Mouse (Mus musculus) brown adipose tissue, adult 24 weeks (tissue): Measurements from ENCODE around the gene Mesd. TPM values are rescaled to one million over a fixed set of nuclear protein-coding genes. Genes with fewer than 3 reads are reported as not detected.

Experiments used
- H3K27ac ChIP-seq: fragments of 200-500 bp; replicated peaks from 2 replicates; pipeline ENCODE4 v1.5.1; 2012; ENCODE audit warnings: low read depth, mild to moderate bottlenecking, low read length
- H3K4me1 ChIP-seq: fragments of 200-500 bp; 2 replicates; pipeline ENCODE4 v1.6.1; 2012; ENCODE audit warnings: low read length, mixed read lengths; ENCODE audit not compliant: control insufficient read depth, insufficient read depth, insufficient read length
- H3K4me3 ChIP-seq: fragments of 200-500 bp; 2 replicates; pipeline ENCODE4 v1.5.1; 2012; ENCODE audit warnings: low read depth, mild to moderate bottlenecking, low read length, moderate library complexity; ENCODE audit not compliant: insufficient read depth
- polyA plus RNA-seq: library from polyadenylated mRNA; stranded (reverse); fragments of >200 nt; gene quantifications from 2 replicates; pipeline ENCODE4 v1.2.4, GENCODE M21; 2012; ENCODE audit not compliant: missing spikeins, insufficient read depth, insufficient read length

The Mesd gene
- polyA plus RNA-seq, 1 experiment = 33.7 TPM

DNA sequence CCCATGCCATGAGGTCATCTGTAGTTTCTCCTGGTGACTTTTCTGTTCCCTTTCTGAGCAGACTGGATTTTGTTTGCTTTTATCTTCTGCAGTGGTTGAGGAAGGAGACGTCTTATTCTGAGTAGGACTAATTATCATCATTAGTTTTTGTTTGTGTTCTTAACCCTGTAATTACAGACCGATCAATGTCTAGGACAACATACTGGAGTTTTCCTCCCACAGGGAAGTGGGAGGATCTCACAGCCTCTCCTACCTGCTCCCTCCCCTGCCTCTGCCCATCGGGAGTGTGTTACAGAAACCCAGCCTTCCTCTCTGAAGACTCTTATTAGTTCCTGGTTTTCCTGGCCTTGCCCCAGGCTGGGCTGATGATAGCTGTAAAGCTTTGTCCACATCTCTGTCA lies 37.4 kb downstream of the Mesd start:
- H3K27ac ChIP-seq = no peak overlapping the region
- no peak overlapping the region for H3K4me3 ChIP-seq
- H3K4me1 ChIP-seq = no peaks in the 10 kb centered on the region

DNA sequence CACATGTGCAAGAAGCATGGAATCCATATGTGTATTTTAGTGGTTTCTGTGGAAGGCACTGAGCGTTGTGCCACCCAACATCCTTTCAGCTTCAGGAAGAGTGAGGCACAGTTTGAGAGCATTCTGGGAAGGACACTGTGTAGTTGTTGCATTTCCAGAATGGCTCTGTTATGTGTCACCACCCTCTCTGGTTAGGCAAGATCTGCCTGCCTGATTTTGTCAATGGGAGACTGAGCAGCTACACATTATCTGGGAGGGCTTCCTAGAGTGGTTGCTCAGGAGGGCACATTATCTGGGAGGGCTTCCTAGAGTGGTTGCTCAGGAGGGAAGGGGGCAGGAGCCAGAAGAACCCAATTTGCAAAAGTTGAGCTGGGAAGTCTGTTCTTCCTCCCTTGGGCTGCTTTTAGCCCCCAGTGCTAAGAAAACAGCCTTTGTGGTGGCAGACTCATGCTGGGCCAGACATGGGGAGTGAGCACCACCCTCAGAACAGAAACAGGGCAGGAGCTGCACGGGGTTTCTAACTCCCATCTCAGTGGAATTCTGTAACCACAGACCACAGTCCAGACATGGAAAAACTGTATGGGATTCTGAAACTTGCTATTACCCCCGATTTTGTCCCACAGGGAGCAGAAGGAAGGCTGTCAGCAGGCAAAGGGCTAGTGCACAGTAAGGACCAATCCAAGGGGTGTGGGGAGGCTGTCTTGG lies 54.9 kb downstream of the Mesd start:
- Histone ChIP-seq H3K27ac (no peak overlapping the region), H3K4me1 (no peaks in the 10 kb centered on the region), H3K4me3 (no peak overlapping the region)

DNA sequence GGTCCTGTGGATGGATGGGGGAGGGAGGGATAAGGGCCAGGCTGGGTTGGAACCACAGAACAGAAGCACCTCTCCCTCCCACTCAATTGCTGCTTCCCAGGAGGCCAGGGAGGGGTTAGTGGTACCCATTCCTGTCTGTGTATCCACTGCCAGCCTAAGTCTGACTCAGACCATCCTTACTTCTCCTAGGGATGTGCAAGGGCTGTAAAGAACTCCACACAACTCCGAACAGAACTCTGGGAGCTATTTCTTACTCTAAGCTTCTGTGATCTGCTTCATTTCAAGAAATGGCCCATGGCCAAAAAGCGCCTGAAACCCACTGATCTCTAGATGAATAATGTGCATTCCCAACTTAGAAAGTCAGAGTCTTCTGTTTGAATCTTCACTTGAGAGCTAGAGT lies 55.9 kb downstream of the Mesd start:
- Histone ChIP-seq H3K27ac (no peak overlapping the region), H3K4me3 (no peak overlapping the region), H3K4me1 (no peaks in the 10 kb centered on the region)

DNA sequence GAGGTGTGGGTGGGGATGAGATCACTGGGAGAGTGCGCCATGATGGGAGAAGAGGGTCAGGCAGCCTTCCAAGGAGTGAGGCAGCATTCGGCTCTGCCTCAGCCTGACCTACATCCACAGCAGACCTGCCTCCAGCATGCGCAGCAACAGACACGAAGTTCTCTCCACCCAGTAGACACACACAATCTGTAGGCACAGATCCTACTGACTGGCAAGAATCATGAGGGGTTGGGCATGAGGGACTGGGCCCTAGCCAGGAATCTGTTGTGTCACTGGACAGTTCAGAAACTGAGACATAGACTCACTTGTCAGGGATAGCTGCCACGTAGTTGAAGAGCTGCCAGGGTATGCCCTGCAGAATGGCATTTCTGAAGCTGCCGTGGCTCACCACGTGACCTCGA lies 57.4 kb downstream of the Mesd start:
- no peak overlapping the region for H3K4me3 ChIP-seq
- no peak overlapping the region for H3K27ac ChIP-seq
- no peaks in the 10 kb centered on the region for H3K4me1 ChIP-seq

DNA sequence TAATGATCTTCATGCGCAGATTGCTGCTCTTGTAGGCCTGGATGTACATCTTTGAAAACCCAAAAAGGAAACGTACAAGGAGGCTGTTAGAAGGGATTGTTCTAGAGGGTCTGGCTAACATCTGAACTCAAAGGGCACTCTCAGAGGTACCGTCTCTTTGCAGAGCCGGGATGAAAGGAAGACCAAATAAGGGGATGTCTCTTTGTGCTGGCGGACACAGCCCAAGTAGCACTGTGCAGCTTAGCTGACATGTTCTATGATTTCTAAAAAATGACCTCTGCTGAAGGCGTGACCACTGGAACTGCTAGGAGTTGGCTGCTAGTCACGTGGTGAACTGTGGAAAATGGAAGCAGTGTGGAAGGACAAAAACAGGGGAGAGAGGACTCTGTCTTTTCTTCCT lies 64.5 kb downstream of the Mesd start:
- H3K4me3 ChIP-seq = no peak overlapping the region
- no peak overlapping the region for H3K27ac ChIP-seq
- no peaks in the 10 kb centered on the region for H3K4me1 ChIP-seq

DNA sequence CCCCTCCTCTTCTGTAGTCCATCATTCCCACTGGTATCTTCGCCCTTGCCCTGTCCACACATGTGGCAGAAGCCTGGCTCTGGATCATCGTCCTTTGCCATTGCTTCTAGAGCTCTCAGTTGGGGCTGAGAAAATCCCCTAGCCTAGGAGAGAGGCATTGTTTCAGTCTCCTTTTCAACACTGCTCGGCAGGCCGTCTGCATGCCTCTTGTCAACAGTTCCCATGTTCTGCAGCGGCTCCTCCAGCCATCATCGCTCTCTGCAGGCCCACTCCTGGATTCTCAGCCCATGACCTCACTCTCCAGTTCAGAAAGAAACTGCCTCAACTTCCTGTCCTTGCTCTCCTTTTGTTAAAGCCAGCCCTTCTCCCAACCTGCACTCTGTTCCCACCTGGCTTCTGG lies 65.4 kb downstream of the Mesd start:
- Histone ChIP-seq H3K4me3 (no peak overlapping the region), H3K4me1 (no peaks in the 10 kb centered on the region), H3K27ac (no peak overlapping the region)

Other genes with a start within 250 kb of the Mesd start
- gene Il16, start 138.7 kb upstream of the Mesd start, polyA plus RNA-seq = 1.3 and 3.0 TPM in 2 replicates
- gene Cfap161, start 89.6 kb upstream of the Mesd start, polyA plus RNA-seq = 1.1 and 1.4 TPM in 2 replicates
- 6.5 and 8.8 TPM in 2 replicates for gene Tlnrd1, start 161 bp upstream of the Mesd start, polyA plus RNA-seq
- not detected in 2 replicates for gene Cemip, start 202.0 kb downstream of the Mesd start, polyA plus RNA-seq